Mouse (Mus musculus) embryonic facial prominence, embryonic 11.5 days (tissue): ENCODE results near the gene Midn. TPM values are rescaled to one million over a fixed set of nuclear protein-coding genes. Genes with fewer than 3 reads are reported as not detected.

Experiments used
- ATAC-seq: fragments of 200-750 bp; cut with Nextera tagmentation; replicated peaks from 2 replicates; pipeline ENCODE4 v1.8.0; 2017; ENCODE audit warnings: low read depth; ENCODE audit not compliant: insufficient number of reproducible peaks, low FRiP score, low TSS enrichment
- DNase-seq: peaks from one replicate; pipeline ENCODE4 v3.0.0-alpha.2; 2015; ENCODE audit warnings: low spot score
- H3K27ac ChIP-seq: fragments of 300-500 bp; sonication (generic); replicated peaks from 2 replicates; pipeline ENCODE4 v1.5.1; 2014; ENCODE audit warnings: mild to moderate bottlenecking, low read depth, low read length, control low read depth
- H3K27me3 ChIP-seq: fragments of 300-500 bp; sonication (generic); 2 replicates; pipeline ENCODE4 v1.6.1; 2014; ENCODE audit warnings: mild to moderate bottlenecking, low read length, moderate library complexity, mixed read lengths; ENCODE audit not compliant: control insufficient read depth, insufficient read depth
- H3K36me3 ChIP-seq: fragments of 300-500 bp; sonication (generic); replicated peaks from 2 replicates; pipeline ENCODE4 v1.6.1; 2014; ENCODE audit warnings: low read depth, mild to moderate bottlenecking, low read length, moderate library complexity, mixed read lengths; ENCODE audit not compliant: control insufficient read depth, insufficient read depth
- H3K4me1 ChIP-seq: fragments of 300-500 bp; sonication (generic); 2 replicates; pipeline ENCODE4 v1.6.1; 2014; ENCODE audit warnings: low read length, mixed read lengths; ENCODE audit not compliant: control insufficient read depth, insufficient read depth
- H3K4me2 ChIP-seq: fragments of 300-500 bp; sonication (generic); 2 replicates; pipeline ENCODE4 v1.6.1; 2014; ENCODE audit warnings: low read depth, mild to moderate bottlenecking, control low read depth, low read length, moderate library complexity
- H3K4me3 ChIP-seq: fragments of 300-500 bp; sonication (generic); 2 replicates; pipeline ENCODE4 v1.5.1; 2014; ENCODE audit warnings: low read depth, low read length, control low read depth
- H3K9ac ChIP-seq: fragments of 300-500 bp; sonication (generic); replicated peaks from 2 replicates; pipeline ENCODE4 v1.6.1; 2014; ENCODE audit warnings: mild to moderate bottlenecking, control low read depth, low read length
- H3K9me3 ChIP-seq: fragments of 300-500 bp; sonication (generic); replicated peaks from 2 replicates; pipeline ENCODE4 v1.6.1; 2016; ENCODE audit warnings: mild to moderate bottlenecking, low read length, inconsistent platforms, mixed read lengths; ENCODE audit not compliant: control insufficient read depth
- WGBS: fragments of 180-500 bp; shearing (Covaris S2); extraction: QIAGEN DNeasy Blood & Tissue Kit; methylation state at CpG from one replicate; pipeline ENCODE4 v1.1.7; 2014; 5-methylcytosine and 5-hydroxymethylcytosine counted together
- polyA plus RNA-seq: library from polyadenylated mRNA; unstranded; fragments of >200 nt; fragmentation: Nextera tagmentation; extraction: Ambion mirVana; gene quantifications from 2 replicates; pipeline ENCODE4 v1.2.1, GENCODE M21; 2014

Gene Midn
- polyA plus RNA-seq, 1 experiment from 2014 or later, result 62.1 TPM

GRCm38 (mm10) chr10:80158307-80158986, 10.4 kb downstream of the Midn start:
- peak overlapping the region; percentile 11 for H3K27ac ChIP-seq
- peak overlapping the region; percentile 29; the same call in 1 of the 2 replicates for H3K4me3 ChIP-seq
- peak overlapping the region; percentile 9 for H3K9ac ChIP-seq
- H3K4me2 ChIP-seq, result no peak overlapping the region; the same call in none of the 2 replicates
- 10% methylated on average over 18 of the region's 18 CpGs for WGBS
- no peaks in the 10 kb centered on the region for H3K27me3 ChIP-seq
- DNase-seq (peak; percentile 65), ATAC-seq (0 out of 2 replicates have a peak, but pooled peaks have one; percentile 0)
- H3K9me3 ChIP-seq, result no peaks in the 10 kb centered on the region
- peaks cover 31% of the 10 kb centered on the region for H3K4me1 ChIP-seq
- peaks cover 35% of the 10 kb centered on the region for H3K36me3 ChIP-seq

- Histone ChIP-seq H3K27ac (peak overlapping the region; percentile 11), H3K27me3 (no peaks in the 10 kb centered on the region), H3K36me3 (peaks cover 29% of the 10 kb centered on the region), H3K4me1 (peaks cover 31% of the 10 kb centered on the region), H3K4me2 (peak overlapping the region; percentile 57), H3K9me3 (no peaks in the 10 kb centered on the region), H3K4me3 (peak overlapping the region; percentile 29), H3K9ac (0 out of 2 replicates have a peak overlapping the region, but pooled peaks have one; percentile 30)
- DNase-seq (peak; percentile 60), ATAC-seq (0 out of 2 replicates have a peak, but pooled peaks have one; percentile 10)
- WGBS, result 6% methylated on average over 12 of the region's 12 CpGs
Observed at GRCm38 (mm10) chr10:80159021-80159560, 11.0 kb downstream of the Midn start.

GRCm38 (mm10) chr10:80159561-80160454, 11.7 kb downstream of the Midn start:
- H3K4me1 ChIP-seq, result peaks cover 36% of the 10 kb centered on the region
- H3K36me3 ChIP-seq, result peaks cover 22% of the 10 kb centered on the region
- H3K27me3 ChIP-seq, result no peaks in the 10 kb centered on the region
- H3K9me3 ChIP-seq, result no peaks in the 10 kb centered on the region
- DNase-seq (peak; percentile 99), ATAC-seq (peak; percentile 70)
- peak overlapping the region; percentile 7; the same call in 1 of the 2 replicates for H3K9ac ChIP-seq
- peak overlapping the region; percentile 29 for H3K4me3 ChIP-seq
- peak overlapping the region; percentile 57 for H3K4me2 ChIP-seq
- H3K27ac ChIP-seq, result peak overlapping the region; percentile 11
- 1% methylated on average over 55 of the region's 55 CpGs for WGBS

GRCm38 (mm10) chr10:80160455-80161371, 12.6 kb downstream of the Midn start:
- peaks cover 15% of the 10 kb centered on the region for H3K36me3 ChIP-seq
- peaks cover 33% of the 10 kb centered on the region for H3K4me1 ChIP-seq
- DNase-seq (peak; percentile 61), ATAC-seq (no peak)
- peak overlapping the region; percentile 29 for H3K4me3 ChIP-seq
- peak overlapping the region; percentile 57 for H3K4me2 ChIP-seq
- H3K9ac ChIP-seq, result peak overlapping the region; percentile 37
- H3K27me3 ChIP-seq, result no peaks in the 10 kb centered on the region
- H3K9me3 ChIP-seq, result no peaks in the 10 kb centered on the region
- peak overlapping the region; percentile 82 for H3K27ac ChIP-seq
- under 1% methylated on average over 33 of the region's 33 CpGs for WGBS

GRCm38 (mm10) chr10:80161522-80162242, 13.6 kb downstream of the Midn start:
- DNase-seq, result peak; percentile 66
- ATAC-seq, result no peak
- 5% methylated on average over 6 of the region's 7 CpGs for WGBS
- Histone ChIP-seq H3K9me3 (no peaks in the 10 kb centered on the region), H3K27ac (peak overlapping the region; percentile 82), H3K4me1 (peaks cover 28% of the 10 kb centered on the region), H3K4me2 (peak overlapping the region; percentile 57), H3K9ac (no peak overlapping the region; the same call in 1 of the 2 replicates), H3K36me3 (peaks cover 5% of the 10 kb centered on the region), H3K27me3 (no peaks in the 10 kb centered on the region), H3K4me3 (peak overlapping the region; percentile 23)

GRCm38 (mm10) chr10:80162243-80162608, 14.2 kb downstream of the Midn start:
- H3K9me3 ChIP-seq, result no peaks in the 10 kb centered on the region
- WGBS, result 73% methylated on average over 3 of the region's 3 CpGs
- no peak overlapping the region for H3K9ac ChIP-seq
- no peak overlapping the region for H3K4me2 ChIP-seq
- no peaks in the 10 kb centered on the region for H3K27me3 ChIP-seq
- ATAC-seq, result no peak
- DNase-seq, result no peak
- H3K4me1 ChIP-seq, result peaks cover 25% of the 10 kb centered on the region
- H3K27ac ChIP-seq, result no peak overlapping the region; the same call in 1 of the 2 replicates
- no peak overlapping the region for H3K4me3 ChIP-seq
- no peaks in the 10 kb centered on the region; the same call in 1 of the 2 replicates for H3K36me3 ChIP-seq
